Mouse (Mus musculus) stomach, embryonic 14.5 days (tissue): ENCODE data around the gene Cacna1d. TPM values are rescaled to one million over a fixed set of nuclear protein-coding genes. Genes with fewer than 3 reads are reported as not detected.

Source experiments
- ATAC-seq: fragments of 200-750 bp; cut with Nextera tagmentation; 2 replicates; pipeline ENCODE4 v1.8.0; 2017; ENCODE audit warnings: low read depth, moderate TSS enrichment; ENCODE audit not compliant: insufficient number of reproducible peaks, insufficient read depth, low FRiP score
- H3K27ac ChIP-seq: fragments of 300-500 bp; sonication (generic); 2 replicates; pipeline ENCODE4 v1.5.1; 2014; ENCODE audit warnings: mild to moderate bottlenecking, low read length, moderate library complexity, mixed read lengths
- H3K27me3 ChIP-seq: fragments of 300-500 bp; sonication (generic); 2 replicates; pipeline ENCODE4 v1.6.1; 2014; ENCODE audit warnings: low read length, control low read depth, mixed read lengths; ENCODE audit not compliant: control insufficient read depth, insufficient read depth
- H3K36me3 ChIP-seq: fragments of 300-500 bp; sonication (generic); 2 replicates; pipeline ENCODE4 v1.6.1; 2014; ENCODE audit warnings: mild to moderate bottlenecking, control low read depth, low read length, moderate library complexity, mixed read lengths; ENCODE audit not compliant: control insufficient read depth, insufficient read depth
- H3K4me1 ChIP-seq: fragments of 300-500 bp; sonication (generic); 2 replicates; pipeline ENCODE4 v1.6.1; 2014; ENCODE audit warnings: low read length, control low read depth, mixed read lengths; ENCODE audit not compliant: control insufficient read depth, insufficient read depth
- H3K4me2 ChIP-seq: fragments of 300-500 bp; sonication (generic); replicated peaks from 2 replicates; pipeline ENCODE4 v1.6.1; 2014; ENCODE audit warnings: low read depth, low read length, control low read depth
- H3K4me3 ChIP-seq: fragments of 300-500 bp; sonication (generic); 2 replicates; pipeline ENCODE4 v1.5.1; 2014; ENCODE audit warnings: low read depth, low read length, control low read depth
- H3K9ac ChIP-seq: fragments of 300-500 bp; sonication (generic); replicated peaks from 2 replicates; pipeline ENCODE4 v1.6.1; 2014; ENCODE audit warnings: low read depth, mild to moderate bottlenecking, control low read depth, low read length, moderate library complexity, mixed read lengths
- H3K9me3 ChIP-seq: fragments of 300-500 bp; sonication (generic); 2 replicates; pipeline ENCODE4 v1.6.1; 2016; ENCODE audit warnings: low read depth, low read length, control low read depth; ENCODE audit not compliant: control insufficient read depth
- WGBS: fragments of 180-500 bp; shearing (Covaris S2); extraction: QIAGEN DNeasy Blood & Tissue Kit; methylation state at CpG from one replicate; pipeline ENCODE4 v1.1.7; 2014; 5-methylcytosine and 5-hydroxymethylcytosine counted together
- polyA plus RNA-seq: library from polyadenylated mRNA; unstranded; fragments of >200 nt; fragmentation: Nextera tagmentation; extraction: Ambion mirVana; gene quantifications from 2 replicates; pipeline ENCODE4 v1.2.1, GENCODE M21; 2014

Gene Cacna1d
- polyA plus RNA-seq, 1 experiment from 2014 or later, result 15.3 TPM

DNA sequence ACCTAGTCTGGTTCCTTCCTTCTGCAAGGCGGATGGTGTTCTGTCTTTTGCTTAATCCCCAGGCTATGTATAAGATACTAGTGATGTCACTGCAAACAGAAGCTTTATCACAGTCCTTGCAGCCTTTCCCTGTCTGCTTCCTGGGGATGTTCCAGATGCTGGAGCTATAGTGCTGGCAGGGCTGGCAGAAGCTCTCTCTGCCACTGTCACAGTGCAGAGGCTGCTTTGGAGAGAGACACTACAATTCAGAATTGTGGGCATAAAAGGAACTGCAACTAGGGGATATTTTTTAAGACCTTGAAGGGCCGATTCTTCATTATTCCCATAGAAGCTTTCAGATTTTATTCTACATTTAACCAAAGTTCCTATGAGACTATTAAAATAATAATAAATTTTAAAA is 274.1 kb downstream of the Cacna1d start:
- ATAC-seq, result no peak
- 90% methylated on average over 2 of the region's 2 CpGs for WGBS

DNA sequence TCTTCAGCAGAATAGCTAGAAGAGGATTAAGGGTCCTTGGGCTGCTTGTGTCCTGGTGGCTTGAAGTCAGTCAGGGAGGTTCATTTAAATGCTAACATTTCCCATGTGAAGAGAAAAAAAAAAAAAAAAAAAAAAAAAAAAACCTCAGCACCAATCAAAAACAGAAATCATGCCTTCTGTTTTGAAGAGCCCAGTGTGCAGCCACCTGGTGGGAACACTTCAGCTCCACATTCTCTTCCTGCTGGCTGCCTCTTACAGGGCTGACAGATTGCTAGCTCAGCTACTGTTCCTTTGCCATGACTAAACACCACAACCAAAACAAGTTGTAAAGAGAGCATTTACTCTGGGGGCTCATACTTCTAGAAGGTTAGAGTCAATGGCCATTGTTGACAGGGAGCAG is 283.1 kb downstream of the Cacna1d start:
- no peaks in the 10 kb centered on the region for H3K9me3 ChIP-seq
- no peaks in the 10 kb centered on the region for H3K4me1 ChIP-seq
- H3K36me3 ChIP-seq, result no peaks in the 10 kb centered on the region
- no peak overlapping the region for H3K27ac ChIP-seq
- no peaks in the 10 kb centered on the region for H3K27me3 ChIP-seq
- H3K4me2 ChIP-seq, result no peak overlapping the region
- no peak for ATAC-seq
- H3K9ac ChIP-seq, result no peak overlapping the region
- no peak overlapping the region for H3K4me3 ChIP-seq

More for the DNA sequence above, 274.1 kb downstream of the Cacna1d start:
- no peak overlapping the region for H3K27ac ChIP-seq
- no peak overlapping the region for H3K4me2 ChIP-seq
- no peaks in the 10 kb centered on the region for H3K4me1 ChIP-seq
- H3K9ac ChIP-seq, result no peak overlapping the region
- no peaks in the 10 kb centered on the region for H3K36me3 ChIP-seq
- no peaks in the 10 kb centered on the region for H3K9me3 ChIP-seq
- no peak overlapping the region for H3K4me3 ChIP-seq
- no peaks in the 10 kb centered on the region for H3K27me3 ChIP-seq

DNA sequence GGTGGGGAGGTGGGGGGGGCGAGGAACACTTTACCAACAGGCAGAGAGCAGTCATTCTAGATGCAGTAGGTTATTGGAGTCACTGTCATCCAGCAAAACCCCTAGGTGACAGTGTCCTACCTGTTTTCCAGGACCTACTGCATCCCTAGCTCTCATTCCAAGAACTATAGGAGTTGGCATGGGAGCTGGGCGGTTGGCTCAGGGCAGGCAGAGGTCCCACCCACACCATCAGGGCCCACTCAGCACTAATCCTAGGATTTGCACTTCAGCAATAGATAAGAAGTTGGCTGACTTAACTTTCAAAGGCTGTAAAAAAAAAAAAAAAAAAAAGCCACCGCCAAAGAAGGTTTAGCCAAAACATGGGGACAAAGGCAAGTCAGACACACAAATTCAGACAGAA is 285.4 kb downstream of the Cacna1d start:
- no peak overlapping the region for H3K4me2 ChIP-seq
- WGBS, result 52% methylated on average over 3 of the region's 3 CpGs
- H3K27ac ChIP-seq, result no peak overlapping the region
- H3K4me3 ChIP-seq, result no peak overlapping the region
- H3K4me1 ChIP-seq, result no peaks in the 10 kb centered on the region
- no peaks in the 10 kb centered on the region for H3K36me3 ChIP-seq
- no peak overlapping the region for H3K9ac ChIP-seq
- H3K27me3 ChIP-seq, result no peaks in the 10 kb centered on the region
- no peak for ATAC-seq
- no peaks in the 10 kb centered on the region for H3K9me3 ChIP-seq

DNA sequence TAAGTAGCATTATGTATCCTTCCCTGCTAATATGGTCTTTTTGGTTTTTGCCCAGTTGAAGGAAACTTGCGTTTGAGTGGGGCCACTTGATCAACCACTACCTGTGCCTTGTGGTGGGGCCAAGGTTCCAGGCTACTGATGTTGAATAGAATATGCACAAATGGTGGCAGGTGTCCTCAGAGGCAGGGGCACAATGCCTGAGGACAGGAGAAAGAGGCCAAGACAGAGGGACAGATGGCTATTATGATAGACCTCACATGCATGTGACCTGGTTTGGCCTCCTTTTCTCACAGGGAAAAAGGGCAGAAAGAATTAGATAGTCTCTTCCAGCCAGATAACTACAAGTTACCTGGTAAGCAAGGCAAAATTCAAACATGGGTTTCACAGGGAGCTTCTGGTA is 286.7 kb downstream of the Cacna1d start:
- H3K36me3 ChIP-seq, result no peaks in the 10 kb centered on the region
- ATAC-seq, result no peak
- 100% methylated on average over 1 of the region's 1 CpGs for WGBS
- H3K9ac ChIP-seq, result no peak overlapping the region
- H3K27me3 ChIP-seq, result no peaks in the 10 kb centered on the region
- H3K4me1 ChIP-seq, result no peaks in the 10 kb centered on the region
- H3K4me3 ChIP-seq, result no peak overlapping the region
- H3K4me2 ChIP-seq, result no peak overlapping the region
- no peak overlapping the region for H3K27ac ChIP-seq
- H3K9me3 ChIP-seq, result no peaks in the 10 kb centered on the region

DNA sequence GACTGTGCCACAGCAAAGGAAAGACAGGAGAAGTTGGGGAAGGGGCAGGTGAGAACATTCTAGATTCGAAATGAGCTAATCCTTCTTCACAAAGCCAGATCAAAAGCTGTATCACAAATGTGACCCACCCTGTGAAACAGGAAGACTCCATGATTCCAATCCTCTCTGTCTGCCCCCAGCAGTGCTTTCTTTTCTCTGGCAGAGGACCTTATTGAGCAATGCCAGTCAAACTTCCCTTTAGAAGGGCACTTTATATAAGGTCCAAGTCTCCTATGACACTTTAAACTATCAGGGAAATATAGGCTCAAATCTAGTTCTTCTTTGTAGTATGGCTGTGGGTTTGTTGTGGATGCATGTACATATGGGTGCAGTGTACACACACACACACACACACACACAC is 290.9 kb downstream of the Cacna1d start:
- ATAC-seq, result no peak
- H3K9me3 ChIP-seq, result no peaks in the 10 kb centered on the region
- no peaks in the 10 kb centered on the region for H3K36me3 ChIP-seq
- 0 out of 2 replicates have a peak, but pooled peaks cover 2% of the 10 kb centered on the region for H3K4me1 ChIP-seq
- no peak overlapping the region for H3K9ac ChIP-seq
- no peak overlapping the region for H3K4me3 ChIP-seq
- no peak overlapping the region for H3K27ac ChIP-seq
- H3K4me2 ChIP-seq, result no peak overlapping the region
- H3K27me3 ChIP-seq, result no peaks in the 10 kb centered on the region
- 67% methylated on average over 1 of the region's 1 CpGs for WGBS

DNA sequence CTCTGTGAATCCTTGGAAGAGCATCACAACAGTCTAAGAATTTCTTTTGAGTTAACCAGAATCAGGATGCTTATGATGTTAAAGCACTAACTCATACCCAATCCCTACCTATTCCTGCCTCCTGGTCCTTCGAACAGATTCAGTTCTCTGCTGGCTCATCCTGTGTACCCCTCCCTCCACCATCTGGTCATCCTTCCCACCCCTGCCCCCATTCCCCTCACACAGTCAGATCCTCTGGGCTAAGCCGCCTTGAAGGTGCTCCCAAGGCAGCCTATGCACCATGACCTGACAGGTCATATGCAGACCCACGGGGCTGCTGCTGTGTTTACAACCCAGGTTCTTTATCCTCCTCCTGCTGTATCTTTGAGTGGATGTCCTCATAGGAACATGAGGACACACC is 292.4 kb downstream of the Cacna1d start:
- H3K36me3 ChIP-seq, result no peaks in the 10 kb centered on the region
- no peak overlapping the region for H3K4me2 ChIP-seq
- H3K4me1 ChIP-seq, result 0 out of 2 replicates have a peak, but pooled peaks cover 2% of the 10 kb centered on the region
- H3K9ac ChIP-seq, result no peak overlapping the region
- no peak for ATAC-seq
- 79% methylated on average over 3 of the region's 3 CpGs for WGBS
- H3K27me3 ChIP-seq, result no peaks in the 10 kb centered on the region
- H3K4me3 ChIP-seq, result no peak overlapping the region
- no peaks in the 10 kb centered on the region for H3K9me3 ChIP-seq
- no peak overlapping the region for H3K27ac ChIP-seq

DNA sequence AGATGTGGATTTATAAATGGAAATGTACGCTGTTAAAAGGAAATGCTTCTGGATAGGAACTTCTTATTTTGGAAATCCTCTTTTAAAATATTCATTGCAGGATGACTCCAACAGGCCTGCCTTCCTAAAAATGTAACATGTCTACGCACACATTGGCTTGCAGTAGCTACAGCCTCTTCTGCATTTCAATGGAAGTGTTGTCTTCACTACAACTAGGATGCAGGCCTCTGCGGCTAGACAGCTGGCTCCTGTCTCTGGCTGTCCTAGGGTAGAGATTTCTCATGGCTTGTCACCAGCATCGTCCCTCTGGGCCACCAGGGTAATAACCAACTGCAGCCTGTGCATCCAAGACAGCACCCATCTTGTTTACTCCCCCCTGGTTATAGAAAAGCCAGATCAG is 293.1 kb downstream of the Cacna1d start:
- Histone ChIP-seq H3K27ac (no peak overlapping the region), H3K9ac (no peak overlapping the region), H3K4me2 (no peak overlapping the region), H3K4me3 (no peak overlapping the region), H3K9me3 (no peaks in the 10 kb centered on the region), H3K36me3 (no peaks in the 10 kb centered on the region), H3K4me1 (0 out of 2 replicates have a peak, but pooled peaks cover 2% of the 10 kb centered on the region), H3K27me3 (no peaks in the 10 kb centered on the region)
- no peak for ATAC-seq
- WGBS, result 73% methylated on average over 4 of the region's 4 CpGs

DNA sequence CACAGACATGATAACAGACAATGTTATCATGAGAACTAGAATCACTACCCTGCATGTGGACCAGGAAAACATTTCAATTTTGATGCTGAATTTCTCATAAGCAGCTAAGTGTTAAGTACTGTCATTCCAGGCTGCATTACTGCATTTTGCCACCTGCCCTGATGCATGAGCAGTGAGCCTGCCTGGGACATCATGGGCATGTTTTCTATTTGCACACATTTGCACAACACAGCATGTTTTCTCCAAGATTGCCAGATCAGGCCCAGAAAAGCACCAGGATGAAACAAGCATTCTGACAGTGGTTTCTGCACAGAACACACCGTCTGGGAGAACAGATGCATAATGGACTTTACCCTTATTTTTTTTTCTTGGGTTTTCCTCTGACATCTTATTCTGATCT is 294.3 kb downstream of the Cacna1d start:
- ATAC-seq, result no peak

DNA sequence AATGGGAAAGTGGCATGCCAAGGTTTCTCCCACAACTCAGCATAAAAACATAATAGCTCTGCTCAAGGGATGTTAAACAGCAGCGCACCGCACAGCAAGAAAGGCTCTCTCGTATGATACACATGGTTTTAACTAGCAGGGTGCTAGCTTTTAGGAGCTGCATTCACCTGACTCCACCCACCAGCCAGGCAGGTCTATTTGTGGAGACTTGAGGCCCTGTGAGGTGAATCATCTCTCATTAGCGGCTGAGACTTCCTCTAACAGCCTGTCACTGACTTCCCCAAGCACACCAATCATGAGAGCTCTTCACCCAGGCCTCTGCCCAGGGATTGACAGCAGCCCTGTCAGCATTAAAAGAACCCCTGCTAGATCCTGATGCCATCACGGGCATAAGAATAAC is 295.0 kb downstream of the Cacna1d start:
- no peak overlapping the region for H3K27ac ChIP-seq
- no peak for ATAC-seq
- H3K4me2 ChIP-seq, result no peak overlapping the region
- no peak overlapping the region for H3K9ac ChIP-seq
- H3K36me3 ChIP-seq, result no peaks in the 10 kb centered on the region
- no peaks in the 10 kb centered on the region for H3K27me3 ChIP-seq
- H3K4me1 ChIP-seq, result 0 out of 2 replicates have a peak, but pooled peaks cover 2% of the 10 kb centered on the region
- no peak overlapping the region for H3K4me3 ChIP-seq
- no peaks in the 10 kb centered on the region for H3K9me3 ChIP-seq
- WGBS, result 57% methylated on average over 5 of the region's 5 CpGs

More for the DNA sequence above, 294.3 kb downstream of the Cacna1d start:
- H3K4me3 ChIP-seq, result no peak overlapping the region
- H3K27ac ChIP-seq, result no peak overlapping the region
- H3K9ac ChIP-seq, result no peak overlapping the region
- no peaks in the 10 kb centered on the region for H3K36me3 ChIP-seq
- H3K27me3 ChIP-seq, result no peaks in the 10 kb centered on the region
- H3K9me3 ChIP-seq, result no peaks in the 10 kb centered on the region
- WGBS, result 79% methylated on average over 1 of the region's 1 CpGs
- H3K4me1 ChIP-seq, result 0 out of 2 replicates have a peak, but pooled peaks cover 2% of the 10 kb centered on the region
- no peak overlapping the region for H3K4me2 ChIP-seq
